In the genomic region with DNA sequence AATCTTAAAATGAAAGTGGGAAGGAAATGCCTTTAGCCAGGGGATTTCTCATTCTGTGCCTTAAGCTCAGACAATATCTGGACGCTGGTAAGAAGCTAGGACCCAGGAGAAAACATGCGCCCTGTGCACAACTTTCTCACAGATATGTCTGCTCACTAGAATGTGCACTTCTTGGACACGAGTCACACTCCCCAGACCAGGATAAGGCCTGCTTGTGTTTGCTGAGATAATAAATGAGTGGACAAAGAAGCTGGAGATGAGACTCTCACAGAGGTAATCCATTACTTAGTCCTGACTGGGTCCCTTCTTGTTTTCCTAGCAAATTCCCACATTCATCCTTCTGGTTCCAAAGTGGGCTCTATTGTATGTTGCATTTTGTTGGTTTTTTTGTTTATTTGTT, we compare ENCODE assay signal across 7 mouse cellular contexts.
"Had no signal": no experiment of that assay in that cellular context is flagged by ENCODE, and none has a peak within 500 bp of the region (broad histone marks: within the 10 kb centered on the region; RNA-seq: fewer than 3 reads in every experiment).

No protein-coding gene starts in this region.

- H3K9ac ChIP-seq: limb, embryonic 12.5 days; midbrain, embryonic 13.5 days had no signal

- ATAC-seq: midbrain, embryonic 13.5 days had no signal

- DNase-seq: kidney, adult 18-20 months; kidney, postnatal 10 days; right cerebral cortex, postnatal 14 days; thymus, adult 18-20 months; thymus, postnatal 14 days had no signal

- H3K9me3 ChIP-seq: limb, embryonic 12.5 days; midbrain, embryonic 13.5 days had no signal

- H3K27ac ChIP-seq: limb, embryonic 12.5 days; midbrain, embryonic 13.5 days had no signal

- H3K4me1 ChIP-seq: limb, embryonic 12.5 days; midbrain, embryonic 13.5 days had no signal

- H3K27me3 ChIP-seq: limb, embryonic 12.5 days; midbrain, embryonic 13.5 days had no signal

- H3K36me3 ChIP-seq: limb, embryonic 12.5 days; midbrain, embryonic 13.5 days had no signal

- H3K4me3 ChIP-seq: limb, embryonic 12.5 days; midbrain, embryonic 13.5 days had no signal

- H3K4me2 ChIP-seq: limb, embryonic 12.5 days; midbrain, embryonic 13.5 days had no signal
